Mouse (Mus musculus): ENCODE data around the gene Fbxl2. TPM values are rescaled to one million over a fixed set of nuclear protein-coding genes. Genes with fewer than 3 reads are reported as not detected.
A peak's percentile ranks its signal among the peaks of the same experiment; 100 is the strongest.
"Not testable (repeated sequence)": the region's sequence is repeated elsewhere in the genome, so short reads cannot be mapped to it uniquely, and the experiment has no call there.

Fbxl2 gene
- 8.6 and 8.7 TPM in 2 replicates for polyA plus RNA-seq (2014; fragmentation: Nextera tagmentation; extraction: Ambion mirVana)

GRCm38 (mm10) chr9:114046028-114046427, at the start of gene Fbxl2:
Gene Fbxl2 (minus strand): TSS chr9:114046191.
- 89% methylated on average over 10 of the region's 10 CpGs for WGBS
- H3K4me3 ChIP-seq (ENCODE audit: low read depth, low read length), result no peak within 1 kb of the TSS
- H3K9ac ChIP-seq (ENCODE audit: low read depth, low read length), result no peak within 1 kb of the TSS
- DNase-seq (ENCODE audit: low spot score), result no peak
- H3K9me3 ChIP-seq (ENCODE audit: control insufficient read depth, low read length), result no peaks in the 10 kb centered on the region
- H3K27me3 ChIP-seq (ENCODE audit: control insufficient read depth, insufficient read depth, low read length), result no peaks in the 10 kb centered on the region
- H3K27ac ChIP-seq (ENCODE audit: low read depth, low read length), result no peak within 1 kb of the TSS
- H3K36me3 ChIP-seq (ENCODE audit: control insufficient read depth, insufficient read depth, low read length), result no peaks in the 10 kb centered on the region
- ATAC-seq (ENCODE audit: low FRiP score), result no peak
- H3K4me2 ChIP-seq (replicated peaks; ENCODE audit: low read depth, low read length), result no peak within 1 kb of the TSS
- no peaks in the 10 kb centered on the region for H3K4me1 ChIP-seq (replicated peaks; ENCODE audit: control insufficient read depth, insufficient read depth, low read length)

GRCm38 (mm10) chr9:114094854-114095253, 48.9 kb upstream of the Fbxl2 start:
- H3K4me2 ChIP-seq (replicated peaks; ENCODE audit: low read depth, low read length), result no peak overlapping the region

GRCm38 (mm10) chr9:114092188-114092587, 46.2 kb upstream of the Fbxl2 start:
- not testable (repeated sequence) for H3K4me2 ChIP-seq (replicated peaks; ENCODE audit: low read depth, low read length); H3K27me3 ChIP-seq (ENCODE audit: control insufficient read depth, insufficient read depth, low read length); H3K36me3 ChIP-seq (ENCODE audit: control insufficient read depth, insufficient read depth, low read length); H3K9me3 ChIP-seq (ENCODE audit: control insufficient read depth, low read length); H3K4me1 ChIP-seq (replicated peaks; ENCODE audit: control insufficient read depth, insufficient read depth, low read length); H3K9ac ChIP-seq (ENCODE audit: low read depth, low read length); H3K4me3 ChIP-seq (ENCODE audit: low read depth, low read length); H3K27ac ChIP-seq (ENCODE audit: low read depth, low read length)
- ATAC-seq (ENCODE audit: low FRiP score) (peak; percentile 43; the same call in 1 of the 2 replicates), DNase-seq (ENCODE audit: low spot score) (peak; percentile 74)
- WGBS, result 22% methylated on average over 9 of the region's 9 CpGs

More at GRCm38 (mm10) chr9:114094854-114095253, 48.9 kb upstream of the Fbxl2 start:
- Histone ChIP-seq H3K9ac (ENCODE audit: low read depth, low read length) (no peak overlapping the region), H3K4me1 (replicated peaks; ENCODE audit: control insufficient read depth, insufficient read depth, low read length) (no peaks in the 10 kb centered on the region), H3K27me3 (ENCODE audit: control insufficient read depth, insufficient read depth, low read length) (no peaks in the 10 kb centered on the region), H3K4me3 (ENCODE audit: low read depth, low read length) (no peak overlapping the region), H3K27ac (ENCODE audit: low read depth, low read length) (no peak overlapping the region), H3K36me3 (ENCODE audit: control insufficient read depth, insufficient read depth, low read length) (no peaks in the 10 kb centered on the region), H3K9me3 (ENCODE audit: control insufficient read depth, low read length) (no peaks in the 10 kb centered on the region)
- DNase-seq (ENCODE audit: low spot score) (no peak), ATAC-seq (ENCODE audit: low FRiP score) (no peak)
- 98% methylated on average over 2 of the region's 2 CpGs for WGBS

- H3K9me3 ChIP-seq (ENCODE audit: control insufficient read depth, low read length); H3K27me3 ChIP-seq (ENCODE audit: control insufficient read depth, insufficient read depth, low read length); H3K9ac ChIP-seq (ENCODE audit: low read depth, low read length); H3K27ac ChIP-seq (ENCODE audit: low read depth, low read length); H3K4me1 ChIP-seq (replicated peaks; ENCODE audit: control insufficient read depth, insufficient read depth, low read length); ATAC-seq (ENCODE audit: low FRiP score); H3K4me3 ChIP-seq (ENCODE audit: low read depth, low read length); H3K36me3 ChIP-seq (ENCODE audit: control insufficient read depth, insufficient read depth, low read length); H3K4me2 ChIP-seq (replicated peaks; ENCODE audit: low read depth, low read length); DNase-seq (ENCODE audit: low spot score): not testable (repeated sequence)
- WGBS, result 87% methylated on average over 6 of the region's 6 CpGs
Measured at GRCm38 (mm10) chr9:114088885-114089284, 42.9 kb upstream of the Fbxl2 start.

GRCm38 (mm10) chr9:114087106-114087815, 41.3 kb upstream of the Fbxl2 start:
- no peaks in the 10 kb centered on the region for H3K36me3 ChIP-seq (ENCODE audit: control insufficient read depth, insufficient read depth, low read length)
- H3K4me1 ChIP-seq (replicated peaks; ENCODE audit: control insufficient read depth, insufficient read depth, low read length), result no peaks in the 10 kb centered on the region
- ATAC-seq (ENCODE audit: low FRiP score), result no peak
- no peaks in the 10 kb centered on the region for H3K27me3 ChIP-seq (ENCODE audit: control insufficient read depth, insufficient read depth, low read length)
- H3K9ac ChIP-seq (ENCODE audit: low read depth, low read length), result no peak overlapping the region
- no peak for DNase-seq (ENCODE audit: low spot score)
- no peak overlapping the region for H3K27ac ChIP-seq (ENCODE audit: low read depth, low read length)
- no peak overlapping the region for H3K4me3 ChIP-seq (ENCODE audit: low read depth, low read length)
- H3K9me3 ChIP-seq (ENCODE audit: control insufficient read depth, low read length), result no peaks in the 10 kb centered on the region
- H3K4me2 ChIP-seq (replicated peaks; ENCODE audit: low read depth, low read length), result no peak overlapping the region
- 74% methylated on average over 11 of the region's 11 CpGs for WGBS

GRCm38 (mm10) chr9:114086422-114086821, 40.4 kb upstream of the Fbxl2 start:
- DNase-seq (ENCODE audit: low spot score), result no peak
- Histone ChIP-seq H3K4me1 (replicated peaks; ENCODE audit: control insufficient read depth, insufficient read depth, low read length) (no peaks in the 10 kb centered on the region), H3K9ac (ENCODE audit: low read depth, low read length) (no peak overlapping the region), H3K4me2 (replicated peaks; ENCODE audit: low read depth, low read length) (no peak overlapping the region), H3K36me3 (ENCODE audit: control insufficient read depth, insufficient read depth, low read length) (no peaks in the 10 kb centered on the region), H3K4me3 (ENCODE audit: low read depth, low read length) (no peak overlapping the region), H3K9me3 (ENCODE audit: control insufficient read depth, low read length) (no peaks in the 10 kb centered on the region), H3K27ac (ENCODE audit: low read depth, low read length) (no peak overlapping the region), H3K27me3 (ENCODE audit: control insufficient read depth, insufficient read depth, low read length) (no peaks in the 10 kb centered on the region)
- 83% methylated on average over 3 of the region's 3 CpGs for WGBS
- ATAC-seq (ENCODE audit: low FRiP score), result no peak

- DNase-seq (ENCODE audit: low spot score) (no peak), ATAC-seq (ENCODE audit: low FRiP score) (no peak)
- no peaks in the 10 kb centered on the region for H3K36me3 ChIP-seq (ENCODE audit: control insufficient read depth, insufficient read depth, low read length)
- no peak overlapping the region for H3K9ac ChIP-seq (ENCODE audit: low read depth, low read length)
- no peak overlapping the region for H3K27ac ChIP-seq (ENCODE audit: low read depth, low read length)
- H3K9me3 ChIP-seq (ENCODE audit: control insufficient read depth, low read length), result no peaks in the 10 kb centered on the region
- no peak overlapping the region for H3K4me2 ChIP-seq (replicated peaks; ENCODE audit: low read depth, low read length)
- H3K4me3 ChIP-seq (ENCODE audit: low read depth, low read length), result no peak overlapping the region
- no peaks in the 10 kb centered on the region for H3K4me1 ChIP-seq (replicated peaks; ENCODE audit: control insufficient read depth, insufficient read depth, low read length)
- WGBS, result 88% methylated on average over 19 of the region's 19 CpGs
- H3K27me3 ChIP-seq (ENCODE audit: control insufficient read depth, insufficient read depth, low read length), result no peaks in the 10 kb centered on the region
Measured at GRCm38 (mm10) chr9:114073681-114074080, 27.7 kb upstream of the Fbxl2 start.

- WGBS, result 66% methylated on average over 6 of the region's 6 CpGs
- no peak overlapping the region for H3K4me2 ChIP-seq (replicated peaks; ENCODE audit: low read depth, low read length)
- H3K4me1 ChIP-seq (replicated peaks; ENCODE audit: control insufficient read depth, insufficient read depth, low read length), result no peaks in the 10 kb centered on the region
- H3K27ac ChIP-seq (ENCODE audit: low read depth, low read length), result no peak overlapping the region
- no peak overlapping the region for H3K9ac ChIP-seq (ENCODE audit: low read depth, low read length)
- no peak overlapping the region for H3K4me3 ChIP-seq (ENCODE audit: low read depth, low read length)
- ATAC-seq (ENCODE audit: low FRiP score) (no peak), DNase-seq (ENCODE audit: low spot score) (no peak)
- no peaks in the 10 kb centered on the region for H3K36me3 ChIP-seq (ENCODE audit: control insufficient read depth, insufficient read depth, low read length)
- no peaks in the 10 kb centered on the region for H3K9me3 ChIP-seq (ENCODE audit: control insufficient read depth, low read length)
- no peaks in the 10 kb centered on the region for H3K27me3 ChIP-seq (ENCODE audit: control insufficient read depth, insufficient read depth, low read length)
Measured at GRCm38 (mm10) chr9:114069372-114069771, 23.4 kb upstream of the Fbxl2 start.

GRCm38 (mm10) chr9:114068494-114069053, 22.6 kb upstream of the Fbxl2 start:
- ATAC-seq (ENCODE audit: low FRiP score), result no peak
- Histone ChIP-seq H3K4me1 (replicated peaks; ENCODE audit: control insufficient read depth, insufficient read depth, low read length) (no peaks in the 10 kb centered on the region), H3K9me3 (ENCODE audit: control insufficient read depth, low read length) (no peaks in the 10 kb centered on the region), H3K36me3 (ENCODE audit: control insufficient read depth, insufficient read depth, low read length) (no peaks in the 10 kb centered on the region), H3K4me3 (ENCODE audit: low read depth, low read length) (no peak overlapping the region), H3K4me2 (replicated peaks; ENCODE audit: low read depth, low read length) (no peak overlapping the region), H3K27ac (ENCODE audit: low read depth, low read length) (no peak overlapping the region), H3K27me3 (ENCODE audit: control insufficient read depth, insufficient read depth, low read length) (no peaks in the 10 kb centered on the region), H3K9ac (ENCODE audit: low read depth, low read length) (no peak overlapping the region)
- no peak for DNase-seq (ENCODE audit: low spot score)
- 59% methylated on average over 12 of the region's 12 CpGs for WGBS

Measured in hindbrain, embryonic 11.5 days (tissue).